Mouse (Mus musculus) megakaryocyte, adult 5-6 weeks (primary cell): Measurements from ENCODE around the gene Megf11. TPM values are rescaled to one million over a fixed set of nuclear protein-coding genes. Genes with fewer than 3 reads are reported as not detected.
A peak's percentile ranks its signal among the peaks of the same experiment; 100 is the strongest.

Experiments used
- ATAC-seq: 2 replicates; pipeline ENCODE4 v1.8.0; 2016; ENCODE audit warnings: mild to moderate bottlenecking, inconsistent platforms; ENCODE audit not compliant: poor library complexity, severe bottlenecking
- total RNA-seq, 2 experiments: library from RNA; stranded (forward) in 1 of 2; stranded (reverse) in 1 of 2; fragments of 153-499, 151-499 nt in 1 of 2; fragments of 221-1000, 200-1000 nt in 1 of 2; gene quantifications; 2 replicates each; pipeline versions ENCODE4 v1.2.3 to v1.2.4; 2015 to 2017

The Megf11 gene
- total RNA-seq (2015), result 0.04 TPM in 1 of 2 replicates, not detected in the other
- total RNA-seq (2017), result 0.04 TPM in 1 of 2 replicates, not detected in the other

DNA sequence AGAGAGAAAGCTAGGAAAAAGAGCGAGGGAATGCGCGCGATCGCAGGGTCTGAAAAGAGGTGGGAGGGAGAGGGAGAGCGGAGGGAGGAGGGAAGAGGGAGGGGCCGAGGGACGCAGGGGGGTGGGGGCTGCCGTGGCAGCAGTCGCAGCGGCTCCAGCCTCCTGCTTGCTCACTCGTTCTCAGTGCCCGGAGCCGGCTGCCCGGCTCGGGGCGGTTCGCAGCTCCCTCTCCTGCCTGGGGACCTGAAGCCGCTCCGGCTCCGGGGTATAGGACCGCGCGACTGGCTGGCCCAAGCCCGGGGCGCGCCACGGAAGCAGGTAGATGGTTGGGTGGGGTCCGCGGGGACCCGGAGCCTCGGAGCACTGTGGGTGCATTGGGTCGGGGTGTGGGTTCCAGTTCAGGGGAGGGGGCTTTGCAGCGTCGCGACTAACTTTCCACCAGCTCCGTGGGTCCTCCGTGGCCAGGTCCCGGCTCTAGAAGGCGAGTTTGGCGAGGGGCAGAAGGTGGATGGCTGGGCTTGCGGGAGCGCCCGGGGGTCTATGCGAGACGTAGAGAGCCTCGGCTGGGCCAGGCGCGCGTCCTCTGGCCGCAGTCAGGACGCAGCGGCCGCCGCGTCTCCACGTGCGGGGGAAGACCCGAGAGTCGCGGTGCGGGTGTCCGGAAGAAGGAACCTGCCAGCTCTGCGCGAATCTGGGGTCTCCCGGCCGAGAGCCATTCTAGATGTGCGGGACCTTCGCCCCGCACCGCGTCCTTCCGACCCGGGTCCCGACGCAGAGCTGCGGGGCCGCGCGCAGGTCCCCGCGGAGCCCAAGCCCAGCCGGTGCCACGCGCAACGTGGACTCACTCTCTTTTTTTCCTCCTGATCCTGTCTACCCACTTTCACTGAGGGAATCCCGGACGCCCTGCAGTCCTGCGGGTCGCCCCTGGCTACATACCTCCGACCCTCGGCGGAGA is at the start of gene Megf11:
TSS of gene Megf11 (plus strand) at position 116 of the 955 bp plus-strand sequence.
- no peak for ATAC-seq

- no peak for ATAC-seq
Observed at GRCm38 (mm10) chr9:64335825-64336224, 49.6 kb upstream of the Megf11 start.

GRCm38 (mm10) chr9:64339361-64339760 is 46.1 kb upstream of the Megf11 start:
- no peak for ATAC-seq

- ATAC-seq, result peak; percentile 80
Observed at GRCm38 (mm10) chr9:64340351-64341253, 44.8 kb upstream of the Megf11 start.

DNA sequence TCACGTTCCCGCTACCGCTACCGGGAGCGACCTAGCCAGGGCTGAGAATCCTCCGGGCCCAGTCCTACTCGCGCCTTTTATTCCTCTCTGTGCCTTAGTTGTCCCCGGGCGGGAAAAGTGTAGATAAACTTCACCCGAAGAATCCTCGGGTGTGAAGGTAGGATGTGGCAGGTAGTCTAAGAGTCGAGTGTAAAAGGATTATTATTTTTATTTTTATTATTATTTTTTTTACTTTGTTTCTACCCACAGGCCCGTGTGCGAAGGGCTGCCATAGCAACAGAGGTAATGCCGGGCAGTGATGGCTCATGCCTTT is 44.2 kb upstream of the Megf11 start, which contains the start of gene Dis3l:
TSS of gene Dis3l (minus strand) at position 35 of the 313 bp plus-strand sequence.
- ATAC-seq, result no peak

GRCm38 (mm10) chr9:64341671-64342070 is 43.8 kb upstream of the Megf11 start:
- no peak for ATAC-seq

DNA sequence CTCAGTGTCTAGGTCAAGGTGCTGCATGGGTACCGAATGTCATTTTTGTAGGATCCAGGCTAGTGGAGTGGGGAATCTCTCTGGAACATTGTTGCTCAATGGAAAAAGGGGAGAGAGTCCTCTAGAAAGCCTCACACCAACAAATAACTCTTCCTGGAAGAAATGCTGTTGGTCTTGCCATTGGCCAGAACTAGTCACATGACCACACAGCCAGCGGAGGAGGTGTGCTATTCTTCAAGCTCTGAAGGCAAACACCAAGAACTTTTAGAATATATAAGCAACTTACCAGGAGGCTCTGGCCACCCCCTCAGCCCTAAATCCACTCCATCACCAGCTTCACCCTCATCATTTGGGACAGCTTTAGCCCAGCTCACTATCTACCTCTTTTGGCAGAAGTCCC is 41.8 kb upstream of the Megf11 start:
- no peak for ATAC-seq

DNA sequence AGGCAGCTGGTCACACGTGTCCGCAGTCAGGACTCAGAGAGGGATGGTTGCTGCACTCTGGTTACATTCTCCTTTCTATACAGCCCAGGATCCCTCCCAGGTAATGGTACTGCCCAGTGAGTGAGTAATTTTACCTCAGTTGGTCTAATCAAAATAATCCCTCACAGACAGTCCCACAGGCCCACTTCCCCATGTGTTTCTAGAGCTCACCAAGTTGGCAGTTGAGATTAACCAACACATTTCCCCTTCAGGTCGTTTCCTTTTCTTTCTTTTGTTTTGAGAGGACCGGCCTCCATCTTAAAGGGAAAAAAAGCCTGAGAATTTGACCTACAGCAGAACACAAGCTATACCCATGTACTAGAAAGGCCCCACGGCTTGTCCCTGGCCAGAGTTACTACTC is 39.5 kb upstream of the Megf11 start:
- ATAC-seq, result no peak

DNA sequence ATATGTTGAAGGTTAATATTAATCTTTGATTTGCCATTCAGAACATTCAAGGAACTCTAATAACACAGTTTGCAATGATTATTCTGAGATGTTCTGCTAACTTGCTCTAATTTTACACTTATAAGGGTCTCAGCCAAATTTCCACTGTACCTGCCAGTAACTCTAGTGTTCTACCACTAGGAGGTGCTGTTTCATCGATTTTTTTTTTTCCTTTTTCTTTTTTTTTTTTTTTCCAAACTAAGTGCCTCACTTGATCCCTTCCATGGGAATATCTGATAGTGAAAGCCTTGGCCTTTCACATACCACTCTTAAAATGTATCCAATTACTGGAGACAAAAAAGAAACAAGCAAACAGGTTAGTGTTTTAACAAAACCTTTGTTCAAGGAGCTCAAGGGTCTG is 38.0 kb upstream of the Megf11 start:
- ATAC-seq, result no peak

DNA sequence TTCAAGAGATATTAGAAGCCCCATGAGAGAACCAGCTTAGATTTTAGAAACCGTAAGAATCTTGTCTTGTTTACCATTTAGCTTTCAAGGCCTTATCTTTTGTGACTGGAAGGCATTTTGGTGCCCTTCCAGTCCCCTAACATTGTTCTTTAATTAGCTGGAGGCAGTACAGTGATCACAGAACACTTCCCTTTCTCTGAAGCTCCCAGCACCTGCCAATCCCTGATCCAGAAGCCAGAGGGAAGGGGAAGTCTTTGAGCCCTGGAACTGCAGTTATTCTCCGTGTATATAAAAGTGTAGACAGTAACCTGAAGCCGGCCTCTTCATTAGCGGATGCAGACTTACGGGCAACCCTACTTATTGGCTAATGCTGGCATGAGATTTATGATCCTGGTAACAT is 35.9 kb upstream of the Megf11 start:
- ATAC-seq, result no peak

GRCm38 (mm10) chr9:64351191-64351590 is 34.2 kb upstream of the Megf11 start:
- ATAC-seq, result no peak

DNA sequence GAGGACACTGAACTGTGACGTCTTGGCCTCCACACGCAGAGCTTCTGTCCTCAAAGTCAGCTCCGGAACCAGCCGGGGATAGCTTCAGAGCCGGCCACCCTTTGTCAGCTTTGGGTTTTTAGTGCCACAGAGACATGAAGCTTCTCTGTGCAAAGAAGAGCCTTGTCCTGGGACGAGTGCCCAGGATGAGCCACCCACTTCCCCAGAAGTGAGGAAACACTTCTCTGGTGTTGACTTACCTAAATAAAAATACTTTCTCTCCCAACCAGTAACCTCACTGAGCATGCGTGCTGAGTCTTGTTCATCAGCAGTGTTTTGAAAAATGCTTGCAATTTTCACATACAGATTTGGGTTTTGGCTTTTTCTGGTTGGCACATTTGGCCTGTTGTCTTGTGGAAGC is 29.8 kb upstream of the Megf11 start:
- no peak for ATAC-seq

DNA sequence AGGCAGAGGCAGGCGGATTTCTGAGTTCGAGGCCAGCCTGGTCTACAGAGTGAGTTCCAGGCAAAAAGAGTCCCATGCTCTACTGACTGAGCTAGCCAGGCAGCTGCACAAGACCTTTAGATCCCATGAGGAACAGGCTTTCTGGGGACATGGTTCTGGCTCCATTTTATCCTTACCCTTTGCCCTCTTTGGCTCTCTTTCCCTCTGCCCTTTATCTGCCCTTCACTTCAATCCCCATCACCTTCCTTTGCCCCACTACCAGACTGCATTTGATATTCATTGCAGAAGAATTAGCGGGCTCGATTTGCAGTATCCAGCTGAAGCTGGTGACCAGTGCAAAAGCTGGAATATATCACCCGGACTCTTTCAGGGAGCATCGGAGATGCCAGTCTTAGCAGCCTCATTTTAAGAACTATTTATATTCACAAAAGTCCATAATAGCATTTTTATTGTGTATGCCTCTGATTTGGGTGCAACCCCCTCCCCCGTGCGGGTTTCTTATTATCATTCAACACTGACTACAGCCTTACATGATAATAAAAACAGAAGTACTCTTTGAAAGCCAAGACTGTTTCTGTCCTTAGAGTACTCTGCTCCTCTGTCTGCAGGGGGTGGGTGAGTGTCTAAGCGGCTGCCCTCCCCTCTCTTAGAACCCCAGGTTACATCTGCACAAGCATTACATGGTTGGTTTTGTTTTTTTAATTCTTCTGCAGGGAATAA is 24.0 kb upstream of the Megf11 start:
- no peak for ATAC-seq

DNA sequence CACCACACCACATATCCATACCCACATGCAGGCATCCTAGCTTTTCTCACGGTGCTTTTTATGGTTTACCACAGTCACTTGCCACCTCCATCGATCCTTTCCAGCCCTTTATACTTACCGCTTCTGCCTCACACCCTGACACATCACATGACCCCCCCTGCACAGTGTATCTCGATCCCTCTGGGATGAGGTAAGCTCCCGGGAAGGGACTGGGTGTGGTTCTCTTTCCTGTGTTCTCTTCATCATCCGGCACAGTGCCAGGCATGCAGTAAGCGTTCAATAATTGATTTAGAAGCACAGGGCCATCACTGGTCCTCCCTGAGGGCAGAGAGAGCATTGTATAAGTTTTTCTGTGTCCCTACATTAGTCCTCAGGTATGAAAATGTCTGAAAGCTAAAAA is 15.6 kb upstream of the Megf11 start:
- no peak for ATAC-seq

- no peak for ATAC-seq
Observed at GRCm38 (mm10) chr9:64371305-64371819, 14.1 kb upstream of the Megf11 start.

GRCm38 (mm10) chr9:64376380-64376779 is 9.0 kb upstream of the Megf11 start:
- ATAC-seq, result no peak

GRCm38 (mm10) chr9:64383021-64383788 is 2.2 kb upstream of the Megf11 start:
- no peak for ATAC-seq

DNA sequence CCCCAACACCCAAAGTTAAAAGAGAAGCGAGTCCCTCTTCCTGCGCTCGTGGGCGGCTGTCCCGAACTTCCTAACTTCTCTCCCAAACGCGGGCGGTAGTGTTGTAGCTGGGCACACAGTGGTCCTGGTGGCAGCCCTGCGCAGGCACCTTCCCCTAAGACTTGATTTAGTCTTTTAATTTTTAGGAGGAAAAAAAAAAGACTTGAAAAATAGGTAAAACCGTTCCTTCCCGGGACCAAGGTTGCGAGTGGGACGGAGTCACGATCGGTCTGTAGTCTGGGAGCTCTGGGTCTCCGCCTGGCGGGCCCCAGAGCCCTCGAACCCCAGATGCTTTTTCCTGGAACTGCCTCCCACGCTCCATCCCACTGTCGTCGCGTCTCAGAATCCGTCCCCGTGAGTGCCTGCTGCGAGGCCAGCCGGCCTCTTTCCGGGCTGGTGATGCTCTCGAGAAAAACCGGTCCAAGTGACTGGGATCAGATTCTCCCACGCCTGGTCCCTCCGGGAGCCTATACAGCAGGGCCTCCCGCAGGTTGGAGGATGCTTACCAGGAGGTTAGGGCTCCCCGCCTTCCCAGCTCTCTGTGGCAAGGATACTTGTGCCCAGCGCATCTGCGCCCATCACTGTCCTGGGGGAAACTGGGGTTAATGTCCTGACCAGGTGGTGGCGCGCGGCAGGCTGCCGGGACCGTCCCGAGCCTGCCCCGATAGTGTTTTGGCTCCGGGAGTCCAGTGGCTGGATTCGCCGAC is 1.2 kb downstream of the Megf11 start:
- ATAC-seq, result no peak

DNA sequence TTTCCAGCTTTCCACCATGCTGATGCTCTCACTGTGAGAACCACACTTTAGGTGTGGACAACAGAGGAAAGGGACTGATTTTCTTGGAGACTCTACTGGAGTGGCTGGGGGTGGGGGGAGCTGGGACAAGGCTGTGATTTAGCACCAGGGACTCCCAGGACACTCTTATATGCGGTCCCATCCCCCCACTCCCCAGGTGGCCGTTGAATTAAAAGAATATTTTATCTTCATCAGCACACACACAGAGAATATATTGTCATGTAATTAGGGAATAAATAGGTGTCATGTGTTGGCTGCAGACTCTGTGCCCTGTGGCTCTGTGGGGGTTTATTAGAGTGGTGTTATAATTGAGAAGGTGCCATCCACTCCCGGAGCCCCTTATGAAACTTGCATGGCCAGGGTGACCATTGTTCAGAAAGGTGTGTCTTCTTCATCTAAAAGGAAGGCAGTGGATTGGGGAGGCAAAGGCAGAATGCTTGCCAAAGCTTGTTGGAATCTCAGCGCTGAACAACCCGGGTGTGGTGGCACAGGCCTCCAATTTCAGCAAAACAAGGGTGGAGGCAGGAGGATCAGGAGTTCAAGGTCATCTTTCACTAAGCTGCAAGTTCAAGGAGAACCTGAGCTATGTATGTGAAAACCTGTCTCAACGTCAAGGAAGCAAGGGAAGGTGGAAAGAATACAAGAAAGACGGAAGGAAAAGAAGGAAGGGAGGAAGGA is 4.3 kb downstream of the Megf11 start:
- no peak for ATAC-seq
